Mouse (Mus musculus) cortical plate, adult 2 months (tissue): Measurements from ENCODE around the gene Nphs1.

Source experiments
- CTCF ChIP-seq: fragments of 200-500 bp; IDR thresholded peaks from 2 replicates; pipeline ENCODE4 v1.5.1; 2011; ENCODE audit warnings: mild to moderate bottlenecking, control low read depth, low read length; ENCODE audit not compliant: insufficient read depth; ENCODE audit errors: extremely low read depth
- POLR2A ChIP-seq: fragments of 200-500 bp; IDR thresholded peaks from 2 replicates; pipeline ENCODE4 v1.6.1; 2011; ENCODE audit warnings: mild to moderate bottlenecking, low read length, control low read depth; ENCODE audit not compliant: insufficient read depth; ENCODE audit errors: extremely low read depth

DNA sequence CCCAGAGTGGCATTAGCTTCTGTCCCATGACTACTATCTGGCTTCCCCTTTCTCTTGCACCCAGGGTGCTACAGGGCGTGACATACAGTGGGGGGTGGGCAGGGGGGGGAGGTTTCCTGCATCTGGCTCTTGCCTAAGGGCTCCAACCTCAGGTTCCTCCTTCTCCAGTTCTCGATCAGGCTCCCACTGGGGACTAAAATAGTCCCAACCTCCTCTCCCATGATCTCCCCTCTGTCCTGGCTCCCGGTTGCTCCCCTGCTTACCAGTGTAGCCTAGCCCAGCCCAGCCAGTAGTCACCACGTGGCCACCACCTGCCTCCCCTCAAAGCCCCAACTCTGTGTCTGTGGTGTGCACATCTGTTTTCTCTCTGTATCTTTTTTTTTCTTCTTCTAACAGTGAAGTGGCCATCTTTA is 45.4 kb upstream of the Nphs1 start:
- no peak for TF ChIP-seq POLR2A
- no peak for TF ChIP-seq CTCF
